Mouse (Mus musculus): ENCODE data around the gene Snx29. TPM values are rescaled to one million over a fixed set of nuclear protein-coding genes. Genes with fewer than 3 reads are reported as not detected.
"Not testable (repeated sequence)": the region's sequence is repeated elsewhere in the genome, so short reads cannot be mapped to it uniquely, and the experiment has no call there.

Snx29 gene
- 1,000 to 10,000 TPM in 3 of 26 experiments, 100 to 1,000 TPM in 23; 195 to 1,041 (median 402) TPM for total RNA-seq (2018; cell fraction: chromatin; rRNA removed)
- total RNA-seq (2018; cell fraction: cytosol; rRNA removed), result 10 to 100 TPM; 13.6 to 62.6 (median 28.8) TPM
- total RNA-seq (2018; cell fraction: nucleus; rRNA removed), result 100 to 1,000 TPM in 18 of 26 experiments, 10 to 100 TPM in 8; 44.5 to 609 (median 191) TPM
- 19.8 to 25.6 TPM (median 21.9 TPM) in 3 replicates for polyA plus RNA-seq (2018)

- Histone ChIP-seq H3K4me3 (ENCODE audit: inconsistent target) (peak within 1 kb of the TSS; percentile 92), H3K36me3 (ENCODE audit: inconsistent target) (no peaks in the 10 kb centered on the region), H3K79me2 (ENCODE audit: inconsistent target) (peaks cover 48% of the 10 kb centered on the region), H3K27ac (peak within 1 kb of the TSS; percentile 84)
- 5% methylated on average over 59 of the region's 61 CpGs for WGBS (ENCODE audit: missing documents)
These were observed at the start of gene Snx29 for GRCm38 (mm10) chr16:11322409-11323323. Gene Snx29 (plus strand): TSS chr16:11322908.

DNA sequence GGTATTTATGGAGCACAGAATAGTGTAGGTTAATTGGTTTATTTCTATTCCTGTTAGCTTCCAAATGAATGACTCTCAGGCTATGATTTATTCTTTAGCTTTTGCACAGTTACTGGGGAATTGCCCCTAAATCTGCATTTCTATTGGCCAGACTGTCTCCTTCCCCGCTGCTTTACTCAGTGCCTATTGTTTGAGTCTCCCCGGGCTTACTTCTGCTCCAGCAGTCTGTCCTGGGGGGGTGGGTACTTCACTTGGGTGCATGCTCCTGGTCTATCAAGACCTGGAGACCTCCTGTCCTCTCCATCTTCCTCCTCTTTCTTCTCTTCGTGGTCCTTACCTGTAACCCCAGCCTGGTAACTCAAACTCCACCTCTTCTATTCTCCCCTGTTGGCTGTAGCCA, 45.8 kb upstream of the Snx29 start:
- Histone ChIP-seq H3K36me3 (ENCODE audit: inconsistent target) (no peaks in the 10 kb centered on the region), H3K27ac (no peak overlapping the region), H3K4me3 (ENCODE audit: inconsistent target) (no peak overlapping the region), H3K79me2 (ENCODE audit: inconsistent target) (no peaks in the 10 kb centered on the region)
- 77% methylated on average over 3 of the region's 3 CpGs for WGBS (ENCODE audit: missing documents)

DNA sequence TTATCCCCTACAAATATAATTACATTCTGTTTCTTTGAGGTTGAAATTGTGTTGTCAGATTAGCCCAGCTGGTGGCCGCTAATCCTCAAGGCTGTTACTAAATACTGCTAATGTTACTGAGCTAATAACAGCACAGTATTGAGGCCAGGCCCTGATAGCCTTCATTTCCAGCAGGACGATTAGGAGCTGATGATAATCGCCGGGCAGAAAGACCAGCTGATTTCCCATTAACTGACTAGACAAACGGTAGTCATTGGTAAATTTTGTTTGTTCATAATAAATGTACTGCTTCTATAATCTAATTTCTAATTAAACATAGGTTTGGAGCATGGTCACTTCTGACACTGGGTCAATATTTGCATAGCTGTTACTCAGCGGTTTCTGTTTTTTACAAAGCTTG, 43.9 kb upstream of the Snx29 start:
- Histone ChIP-seq H3K79me2 (ENCODE audit: inconsistent target) (no peaks in the 10 kb centered on the region), H3K36me3 (ENCODE audit: inconsistent target) (no peaks in the 10 kb centered on the region), H3K4me3 (ENCODE audit: inconsistent target) (no peak overlapping the region), H3K27ac (no peak overlapping the region)
- WGBS (ENCODE audit: missing documents), result 98% methylated on average over 6 of the region's 6 CpGs

DNA sequence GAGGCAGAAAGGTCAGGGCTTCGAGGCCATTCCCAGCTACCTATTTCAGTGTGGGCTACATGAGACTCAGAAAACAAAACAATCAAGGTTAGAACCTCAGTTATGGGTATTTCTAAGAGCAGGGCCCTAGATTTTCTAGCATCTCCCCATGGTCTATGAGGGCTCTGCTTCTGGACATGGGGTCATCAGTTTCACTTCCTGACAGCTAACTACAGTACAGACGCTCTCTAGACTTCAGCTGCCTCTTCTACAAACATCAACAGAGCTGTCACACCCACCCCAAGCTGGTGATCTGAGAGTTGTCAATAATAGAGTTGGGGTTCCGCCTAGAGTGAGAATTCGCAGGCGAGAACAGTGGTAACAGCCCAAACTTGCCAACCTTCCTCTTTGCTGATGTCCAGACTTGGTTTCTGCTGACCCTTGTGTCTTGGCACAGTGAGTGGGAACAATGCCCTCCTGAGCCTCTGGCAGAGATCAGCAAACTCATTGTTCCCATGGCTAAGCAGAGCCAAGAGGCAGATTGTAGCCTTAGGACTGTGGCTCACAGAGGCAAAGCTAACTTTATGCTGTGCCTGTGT, 40.0 kb upstream of the Snx29 start:
- H3K4me3 ChIP-seq (ENCODE audit: inconsistent target), result no peak overlapping the region
- H3K79me2 ChIP-seq (ENCODE audit: inconsistent target), result no peaks in the 10 kb centered on the region
- H3K27ac ChIP-seq, result no peak overlapping the region
- H3K36me3 ChIP-seq (ENCODE audit: inconsistent target), result no peaks in the 10 kb centered on the region
- WGBS (ENCODE audit: missing documents), result 83% methylated on average over 5 of the region's 5 CpGs

- Histone ChIP-seq H3K79me2 (ENCODE audit: inconsistent target) (no peaks in the 10 kb centered on the region), H3K36me3 (ENCODE audit: inconsistent target) (no peaks in the 10 kb centered on the region), H3K4me3 (ENCODE audit: inconsistent target) (no peak overlapping the region), H3K27ac (no peak overlapping the region)
- 50% methylated on average over 2 of the region's 2 CpGs for WGBS (ENCODE audit: missing documents)
These were observed 37.8 kb upstream of the Snx29 start for GRCm38 (mm10) chr16:11284881-11285280.

DNA sequence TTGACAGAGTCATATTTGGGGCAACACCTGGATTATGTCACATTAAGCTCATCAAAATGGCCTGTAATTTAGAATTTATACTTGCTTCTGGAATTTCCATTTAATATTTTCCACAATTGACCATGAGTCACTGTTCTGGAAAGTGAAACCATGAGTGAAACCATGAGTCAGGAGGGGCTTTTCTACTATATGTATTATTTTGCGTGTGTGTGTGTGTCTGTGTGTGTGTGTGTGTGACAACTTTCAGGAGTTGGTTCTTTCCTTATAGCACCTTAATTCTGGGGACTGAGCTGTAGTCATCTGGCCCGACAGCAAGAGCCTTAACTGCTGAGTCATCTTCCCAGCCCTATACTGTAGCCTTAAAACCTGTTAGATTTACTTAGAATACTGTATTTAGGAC, 36.8 kb upstream of the Snx29 start:
- H3K36me3 ChIP-seq (ENCODE audit: inconsistent target), result no peaks in the 10 kb centered on the region
- WGBS (ENCODE audit: missing documents), result 45% methylated on average over 2 of the region's 2 CpGs
- H3K79me2 ChIP-seq (ENCODE audit: inconsistent target), result no peaks in the 10 kb centered on the region
- H3K27ac ChIP-seq, result no peak overlapping the region
- no peak overlapping the region for H3K4me3 ChIP-seq (ENCODE audit: inconsistent target)

DNA sequence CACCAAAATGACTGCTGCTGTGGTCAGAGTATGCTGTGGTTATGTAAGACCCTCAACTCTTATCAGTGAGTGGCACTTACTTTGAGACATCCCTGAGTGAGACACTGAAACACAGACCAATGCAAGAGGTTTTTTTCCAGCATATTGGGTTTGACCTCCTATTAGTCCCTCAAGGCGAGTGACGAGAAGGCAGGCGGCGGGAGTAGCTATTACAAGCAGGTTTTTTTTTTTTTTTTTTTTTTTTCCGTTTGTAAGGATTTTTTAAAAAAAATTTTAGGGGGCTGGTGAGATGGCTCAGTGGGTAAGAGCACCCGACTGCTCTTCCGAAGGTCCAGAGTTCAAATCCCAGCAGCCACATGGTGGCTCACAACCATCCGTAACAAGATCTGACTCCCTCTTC, 33.8 kb upstream of the Snx29 start:
- not testable (repeated sequence) for H3K27ac ChIP-seq; H3K36me3 ChIP-seq (ENCODE audit: inconsistent target); H3K4me3 ChIP-seq (ENCODE audit: inconsistent target); H3K79me2 ChIP-seq (ENCODE audit: inconsistent target)
- 89% methylated on average over 4 of the region's 8 CpGs for WGBS (ENCODE audit: missing documents)

GRCm38 (mm10) chr16:11295583-11295982, 27.1 kb upstream of the Snx29 start:
- not testable (repeated sequence) for H3K4me3 ChIP-seq (ENCODE audit: inconsistent target); H3K79me2 ChIP-seq (ENCODE audit: inconsistent target)
- WGBS (ENCODE audit: missing documents), result 92% methylated on average over 4 of the region's 4 CpGs

GRCm38 (mm10) chr16:11297700-11298099, 25.0 kb upstream of the Snx29 start:
- 56% methylated on average over 1 of the region's 1 CpGs for WGBS (ENCODE audit: missing documents)
- not testable (repeated sequence) for H3K36me3 ChIP-seq (ENCODE audit: inconsistent target); H3K27ac ChIP-seq; H3K79me2 ChIP-seq (ENCODE audit: inconsistent target); H3K4me3 ChIP-seq (ENCODE audit: inconsistent target)

More at GRCm38 (mm10) chr16:11295583-11295982, 27.1 kb upstream of the Snx29 start:
- H3K36me3 ChIP-seq (ENCODE audit: inconsistent target); H3K27ac ChIP-seq: not testable (repeated sequence)

- Histone ChIP-seq H3K36me3 (ENCODE audit: inconsistent target) (no peaks in the 10 kb centered on the region), H3K79me2 (ENCODE audit: inconsistent target) (no peaks in the 10 kb centered on the region), H3K4me3 (ENCODE audit: inconsistent target) (no peak overlapping the region), H3K27ac (no peak overlapping the region)
These were observed 19.0 kb upstream of the Snx29 start for GRCm38 (mm10) chr16:11303741-11304140.

GRCm38 (mm10) chr16:11305531-11305930, 17.2 kb upstream of the Snx29 start:
- 100% methylated on average over 2 of the region's 2 CpGs for WGBS (ENCODE audit: missing documents)

GRCm38 (mm10) chr16:11313512-11313911, 9.2 kb upstream of the Snx29 start, which contains the start of gene Tnfrsf17:
Gene Tnfrsf17 (plus strand): TSS chr16:11313812.
- H3K4me3 ChIP-seq (ENCODE audit: inconsistent target), result no peak within 1 kb of the TSS
- H3K36me3 ChIP-seq (ENCODE audit: inconsistent target), result no peaks in the 10 kb centered on the region
- H3K79me2 ChIP-seq (ENCODE audit: inconsistent target), result no peaks in the 10 kb centered on the region
- WGBS (ENCODE audit: missing documents), result 73% methylated on average over 7 of the region's 7 CpGs
- H3K27ac ChIP-seq, result no peak within 1 kb of the TSS

More at GRCm38 (mm10) chr16:11305531-11305930, 17.2 kb upstream of the Snx29 start:
- Histone ChIP-seq H3K4me3 (ENCODE audit: inconsistent target) (no peak overlapping the region), H3K36me3 (ENCODE audit: inconsistent target) (no peaks in the 10 kb centered on the region), H3K27ac (no peak overlapping the region), H3K79me2 (ENCODE audit: inconsistent target) (no peaks in the 10 kb centered on the region)

GRCm38 (mm10) chr16:11315786-11316320, 6.9 kb upstream of the Snx29 start:
- no peak overlapping the region for H3K27ac ChIP-seq
- H3K36me3 ChIP-seq (ENCODE audit: inconsistent target), result no peaks in the 10 kb centered on the region
- H3K79me2 ChIP-seq (ENCODE audit: inconsistent target), result no peaks in the 10 kb centered on the region
- H3K4me3 ChIP-seq (ENCODE audit: inconsistent target), result no peak overlapping the region
- WGBS (ENCODE audit: missing documents), result 72% methylated on average over 5 of the region's 5 CpGs

DNA sequence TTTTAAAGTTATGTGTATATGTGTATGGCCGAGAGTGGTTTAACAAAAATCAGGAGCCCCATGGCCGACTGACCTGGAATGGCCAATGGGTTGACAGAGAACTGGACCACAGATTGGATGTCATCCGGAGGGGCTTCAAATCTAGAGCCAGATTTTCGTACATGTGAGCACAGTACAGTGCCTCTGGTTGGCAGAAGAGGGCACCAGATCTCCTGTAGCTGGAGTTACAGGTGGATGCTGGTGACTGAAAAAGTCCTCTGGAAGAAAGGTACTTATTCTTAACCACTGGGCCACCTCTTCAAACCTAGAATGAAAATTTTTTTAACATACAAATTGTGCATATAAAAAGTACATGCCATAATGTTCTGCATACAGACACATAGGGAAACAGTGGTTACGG, 6.0 kb upstream of the Snx29 start:
- no peaks in the 10 kb centered on the region for H3K36me3 ChIP-seq (ENCODE audit: inconsistent target)
- no peak overlapping the region for H3K4me3 ChIP-seq (ENCODE audit: inconsistent target)
- H3K79me2 ChIP-seq (ENCODE audit: inconsistent target), result no peaks in the 10 kb centered on the region
- peak overlapping the region; percentile 51 for H3K27ac ChIP-seq
- 84% methylated on average over 5 of the region's 5 CpGs for WGBS (ENCODE audit: missing documents)

DNA sequence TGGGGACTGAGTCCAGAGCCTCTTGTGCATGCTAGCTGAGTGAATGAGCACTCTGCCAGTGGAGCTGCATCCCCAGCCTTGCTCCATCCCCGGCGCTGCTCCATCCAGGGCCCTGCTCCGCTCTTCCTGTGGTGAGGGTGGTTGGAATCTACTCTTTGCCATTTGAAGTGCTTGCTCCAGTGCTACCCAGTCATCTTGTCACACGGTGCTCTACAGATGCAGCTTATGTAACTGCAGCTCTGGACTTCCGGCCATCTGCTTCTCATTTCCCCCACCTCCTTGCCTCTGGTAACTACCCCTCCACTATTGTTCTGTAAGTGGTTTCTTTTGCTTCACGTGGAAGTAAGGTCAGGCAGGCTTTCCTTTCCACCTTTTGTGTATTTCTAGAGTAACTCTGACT, 5.4 kb upstream of the Snx29 start:
- Histone ChIP-seq H3K27ac (peak overlapping the region; percentile 51), H3K79me2 (ENCODE audit: inconsistent target) (no peaks in the 10 kb centered on the region), H3K4me3 (ENCODE audit: inconsistent target) (no peak overlapping the region), H3K36me3 (ENCODE audit: inconsistent target) (no peaks in the 10 kb centered on the region)
- WGBS (ENCODE audit: missing documents), result 7% methylated on average over 6 of the region's 6 CpGs
